Mouse (Mus musculus) embryonic facial prominence, embryonic 13.5 days (tissue): ENCODE results near the gene Ppp4r2. TPM values are rescaled to one million over a fixed set of nuclear protein-coding genes. Genes with fewer than 3 reads are reported as not detected.
"Not testable (repeated sequence)": the region's sequence is repeated elsewhere in the genome, so short reads cannot be mapped to it uniquely, and the experiment has no call there.

Source experiments
- ATAC-seq: fragments of 200-750 bp; cut with Nextera tagmentation; 2 replicates; pipeline ENCODE4 v1.8.0; 2017; ENCODE audit warnings: low read depth; ENCODE audit not compliant: insufficient number of reproducible peaks, insufficient read depth, low FRiP score, low TSS enrichment
- H3K27ac ChIP-seq: fragments of 300-500 bp; sonication (generic); 2 replicates; pipeline ENCODE4 v1.5.1; 2015; ENCODE audit warnings: moderate library complexity, mild to moderate bottlenecking, inconsistent platforms
- H3K27me3 ChIP-seq: fragments of 300-500 bp; sonication (generic); 2 replicates; pipeline ENCODE4 v1.6.1; 2015; ENCODE audit warnings: mild to moderate bottlenecking, inconsistent platforms
- H3K36me3 ChIP-seq: fragments of 300-500 bp; sonication (generic); 2 replicates; pipeline ENCODE4 v1.6.1; 2015; ENCODE audit warnings: mild to moderate bottlenecking, inconsistent platforms
- H3K4me1 ChIP-seq: fragments of 300-500 bp; sonication (generic); 2 replicates; pipeline ENCODE4 v1.6.1; 2015; ENCODE audit warnings: inconsistent platforms
- H3K4me2 ChIP-seq: fragments of 300-500 bp; sonication (generic); 2 replicates; pipeline ENCODE4 v1.6.1; 2015; ENCODE audit warnings: moderate library complexity, mild to moderate bottlenecking, inconsistent platforms
- H3K4me3 ChIP-seq: fragments of 300-500 bp; sonication (generic); 2 replicates; pipeline ENCODE4 v1.5.1; 2015; ENCODE audit warnings: mild to moderate bottlenecking, inconsistent platforms
- H3K9ac ChIP-seq: fragments of 300-500 bp; sonication (generic); 2 replicates; pipeline ENCODE4 v1.6.1; 2015; ENCODE audit warnings: mild to moderate bottlenecking, inconsistent platforms
- H3K9me3 ChIP-seq: fragments of 300-500 bp; sonication (generic); 2 replicates; pipeline ENCODE4 v1.6.1; 2016; ENCODE audit warnings: inconsistent platforms
- WGBS: fragments of 180-500 bp; shearing (Covaris S2); methylation state at CpG from one replicate; pipeline ENCODE4 v1.1.7; 2015; ENCODE audit warnings: mixed read lengths; 5-methylcytosine and 5-hydroxymethylcytosine counted together
- polyA plus RNA-seq: library from polyadenylated mRNA; unstranded; fragments of >200 nt; fragmentation: Nextera tagmentation; extraction: Ambion mirVana; gene quantifications from 2 replicates; pipeline ENCODE4 v1.2.1, GENCODE M21; 2015

Ppp4r2 gene
- polyA plus RNA-seq, 1 experiment from 2014 or later, result 25.4 TPM

GRCm38 (mm10) chr6:100831751-100832150 is 1.7 kb upstream of the Ppp4r2 start:
- peaks cover 12% of the 10 kb centered on the region; the same call in 1 of the 2 replicates for H3K4me1 ChIP-seq
- no peak overlapping the region for H3K4me3 ChIP-seq
- H3K9ac ChIP-seq, result no peak overlapping the region
- H3K36me3 ChIP-seq, result peaks cover 17% of the 10 kb centered on the region
- no peaks in the 10 kb centered on the region for H3K27me3 ChIP-seq
- H3K9me3 ChIP-seq, result no peaks in the 10 kb centered on the region
- ATAC-seq, result no peak
- whole genome bisulfite sequencing, result 80% methylated on average over 6 of the region's 6 CpGs
- H3K27ac ChIP-seq, result no peak overlapping the region
- H3K4me2 ChIP-seq, result no peak overlapping the region

GRCm38 (mm10) chr6:100833811-100834481 is 524 bp downstream of the Ppp4r2 start:
- peaks cover 37% of the 10 kb centered on the region for H3K36me3 ChIP-seq
- WGBS, result under 1% methylated on average over 41 of the region's 72 CpGs
- H3K4me2 ChIP-seq, result peak overlapping the region; percentile 57
- H3K27ac ChIP-seq, result peak overlapping the region; percentile 91
- peaks cover 18% of the 10 kb centered on the region; the same call in 1 of the 2 replicates for H3K4me1 ChIP-seq
- H3K4me3 ChIP-seq, result peak overlapping the region; percentile 81
- H3K27me3 ChIP-seq, result no peaks in the 10 kb centered on the region
- no peaks in the 10 kb centered on the region for H3K9me3 ChIP-seq
- ATAC-seq, result peak; percentile 84
- H3K9ac ChIP-seq, result peak overlapping the region; percentile 88

GRCm38 (mm10) chr6:100834489-100835160 is 1.2 kb downstream of the Ppp4r2 start:
- Histone ChIP-seq H3K4me1 (peaks cover 18% of the 10 kb centered on the region; the same call in 1 of the 2 replicates), H3K27me3 (no peaks in the 10 kb centered on the region), H3K4me3 (peak overlapping the region; percentile 81), H3K4me2 (peak overlapping the region; percentile 57), H3K27ac (0 out of 2 replicates have a peak overlapping the region, but pooled peaks have one; percentile 91), H3K9ac (peak overlapping the region; percentile 88), H3K9me3 (no peaks in the 10 kb centered on the region), H3K36me3 (peaks cover 43% of the 10 kb centered on the region)
- ATAC-seq, result no peak
- WGBS, result 39% methylated on average over 9 of the region's 9 CpGs

GRCm38 (mm10) chr6:100845058-100845457 is 11.6 kb downstream of the Ppp4r2 start:
- peaks cover 53% of the 10 kb centered on the region for H3K36me3 ChIP-seq
- no peaks in the 10 kb centered on the region for H3K27me3 ChIP-seq
- H3K4me3 ChIP-seq, result no peak overlapping the region
- WGBS, result 95% methylated on average over 4 of the region's 4 CpGs
- no peak for ATAC-seq
- H3K4me2 ChIP-seq, result no peak overlapping the region
- no peak overlapping the region for H3K27ac ChIP-seq
- H3K4me1 ChIP-seq, result no peaks in the 10 kb centered on the region
- H3K9ac ChIP-seq, result no peak overlapping the region
- no peaks in the 10 kb centered on the region for H3K9me3 ChIP-seq

GRCm38 (mm10) chr6:100847264-100847663 is 13.8 kb downstream of the Ppp4r2 start:
- no peaks in the 10 kb centered on the region for H3K9me3 ChIP-seq
- H3K27me3 ChIP-seq, result no peaks in the 10 kb centered on the region
- H3K4me1 ChIP-seq, result no peaks in the 10 kb centered on the region
- H3K4me2 ChIP-seq, result no peak overlapping the region
- WGBS, result 83% methylated on average over 5 of the region's 5 CpGs
- H3K4me3 ChIP-seq, result no peak overlapping the region
- H3K36me3 ChIP-seq, result peaks cover 49% of the 10 kb centered on the region
- ATAC-seq, result no peak
- H3K27ac ChIP-seq, result no peak overlapping the region
- H3K9ac ChIP-seq, result no peak overlapping the region

GRCm38 (mm10) chr6:100848682-100849375 is 15.4 kb downstream of the Ppp4r2 start:
- H3K27me3 ChIP-seq, result no peaks in the 10 kb centered on the region
- WGBS, result 90% methylated on average over 9 of the region's 9 CpGs
- H3K36me3 ChIP-seq, result peaks cover 41% of the 10 kb centered on the region
- no peak overlapping the region for H3K4me3 ChIP-seq
- no peak for ATAC-seq
- no peak overlapping the region for H3K4me2 ChIP-seq
- no peak overlapping the region for H3K9ac ChIP-seq
- H3K27ac ChIP-seq, result no peak overlapping the region
- no peaks in the 10 kb centered on the region for H3K9me3 ChIP-seq
- no peaks in the 10 kb centered on the region for H3K4me1 ChIP-seq

- WGBS, result 84% methylated on average over 9 of the region's 9 CpGs
- H3K4me3 ChIP-seq, result no peak overlapping the region
- no peaks in the 10 kb centered on the region for H3K4me1 ChIP-seq
- no peak overlapping the region for H3K9ac ChIP-seq
- H3K9me3 ChIP-seq, result no peaks in the 10 kb centered on the region
- ATAC-seq, result no peak
- no peak overlapping the region for H3K27ac ChIP-seq
- H3K4me2 ChIP-seq, result no peak overlapping the region
- H3K36me3 ChIP-seq, result peaks cover 47% of the 10 kb centered on the region
- no peaks in the 10 kb centered on the region for H3K27me3 ChIP-seq
These were observed 17.3 kb downstream of the Ppp4r2 start for GRCm38 (mm10) chr6:100850671-100851081.

- no peaks in the 10 kb centered on the region for H3K27me3 ChIP-seq
- no peak overlapping the region for H3K27ac ChIP-seq
- 87% methylated on average over 5 of the region's 5 CpGs for WGBS
- no peak overlapping the region for H3K4me2 ChIP-seq
- peaks cover 48% of the 10 kb centered on the region for H3K36me3 ChIP-seq
- H3K4me3 ChIP-seq, result no peak overlapping the region
- no peak for ATAC-seq
- no peak overlapping the region for H3K9ac ChIP-seq
- no peaks in the 10 kb centered on the region for H3K9me3 ChIP-seq
- no peaks in the 10 kb centered on the region for H3K4me1 ChIP-seq
These were observed 17.7 kb downstream of the Ppp4r2 start for GRCm38 (mm10) chr6:100851083-100851482.

GRCm38 (mm10) chr6:100865321-100865720 is 31.9 kb downstream of the Ppp4r2 start:
- Histone ChIP-seq H3K4me2 (no peak overlapping the region), H3K4me3 (no peak overlapping the region), H3K9ac (no peak overlapping the region), H3K9me3 (no peaks in the 10 kb centered on the region), H3K27ac (no peak overlapping the region), H3K27me3 (no peaks in the 10 kb centered on the region), H3K36me3 (peaks cover 40% of the 10 kb centered on the region), H3K4me1 (no peaks in the 10 kb centered on the region)
- no peak for ATAC-seq
- WGBS, result 82% methylated on average over 6 of the region's 6 CpGs

GRCm38 (mm10) chr6:100865788-100866187 is 32.4 kb downstream of the Ppp4r2 start:
- WGBS, result 67% methylated on average over 3 of the region's 5 CpGs
- ATAC-seq, H3K9ac ChIP-seq, H3K27me3 ChIP-seq, H3K4me1 ChIP-seq, H3K4me3 ChIP-seq, H3K27ac ChIP-seq, H3K9me3 ChIP-seq, H3K4me2 ChIP-seq: not testable (repeated sequence)
- H3K36me3 ChIP-seq, result peaks cover 40% of the 10 kb centered on the region

GRCm38 (mm10) chr6:100866246-100866645 is 32.8 kb downstream of the Ppp4r2 start:
- H3K36me3 ChIP-seq, result peaks cover 40% of the 10 kb centered on the region
- not testable (repeated sequence) for H3K27me3 ChIP-seq, H3K9ac ChIP-seq, H3K4me1 ChIP-seq, H3K27ac ChIP-seq, H3K9me3 ChIP-seq, H3K4me3 ChIP-seq, ATAC-seq, H3K4me2 ChIP-seq
- WGBS, result 86% methylated on average over 5 of the region's 5 CpGs
